Mouse (Mus musculus) liver, embryonic 15.5 days (tissue): ENCODE results near the gene Catsper3. TPM values are rescaled to one million over a fixed set of nuclear protein-coding genes. Genes with fewer than 3 reads are reported as not detected.
A peak's percentile ranks its signal among the peaks of the same experiment; 100 is the strongest.

Source experiments
- ATAC-seq: fragments of 200-750 bp; cut with Nextera tagmentation; 2 replicates; pipeline ENCODE4 v1.8.0; 2017; ENCODE audit warnings: moderate number of reproducible peaks, mild to moderate bottlenecking, moderate library complexity; ENCODE audit not compliant: insufficient read depth
- H3K27ac ChIP-seq: fragments of 300-500 bp; sonication (generic); replicated peaks from 2 replicates; pipeline ENCODE4 v1.5.1; 2015; ENCODE audit warnings: mild to moderate bottlenecking, inconsistent platforms
- H3K27me3 ChIP-seq: fragments of 300-500 bp; sonication (generic); 2 replicates; pipeline ENCODE4 v1.6.1; 2015; ENCODE audit warnings: mild to moderate bottlenecking, inconsistent platforms
- H3K36me3 ChIP-seq: fragments of 300-500 bp; sonication (generic); replicated peaks from 2 replicates; pipeline ENCODE4 v1.6.1; 2015; ENCODE audit warnings: moderate library complexity, mild to moderate bottlenecking, inconsistent platforms
- H3K4me1 ChIP-seq: fragments of 300-500 bp; sonication (generic); replicated peaks from 2 replicates; pipeline ENCODE4 v1.6.1; 2015; ENCODE audit warnings: inconsistent platforms
- H3K4me2 ChIP-seq: fragments of 300-500 bp; sonication (generic); 2 replicates; pipeline ENCODE4 v1.6.1; 2015; ENCODE audit warnings: moderate library complexity, mild to moderate bottlenecking, inconsistent platforms
- H3K4me3 ChIP-seq: fragments of 300-500 bp; sonication (generic); replicated peaks from 2 replicates; pipeline ENCODE4 v1.5.1; 2015; ENCODE audit warnings: mild to moderate bottlenecking, inconsistent platforms
- H3K9ac ChIP-seq: fragments of 300-500 bp; sonication (generic); 2 replicates; pipeline ENCODE4 v1.6.1; 2015; ENCODE audit warnings: moderate library complexity, mild to moderate bottlenecking, inconsistent platforms
- H3K9me3 ChIP-seq: fragments of 300-500 bp; sonication (generic); replicated peaks from 2 replicates; pipeline ENCODE4 v1.6.1; 2016; ENCODE audit warnings: inconsistent platforms
- WGBS: fragments of 180-500 bp; shearing (Covaris S2); methylation state at CpG from one replicate; pipeline ENCODE4 v1.1.7; 2015; ENCODE audit warnings: mixed read lengths; ENCODE audit not compliant: insufficient replicate concordance; 5-methylcytosine and 5-hydroxymethylcytosine counted together
- polyA plus RNA-seq: library from polyadenylated mRNA; unstranded; fragments of >200 nt; fragmentation: Nextera tagmentation; extraction: Ambion mirVana; gene quantifications from 2 replicates; pipeline ENCODE4 v1.2.1, GENCODE M21; 2015

Catsper3 gene
- polyA plus RNA-seq, 1 experiment from 2014 or later: not detected

DNA sequence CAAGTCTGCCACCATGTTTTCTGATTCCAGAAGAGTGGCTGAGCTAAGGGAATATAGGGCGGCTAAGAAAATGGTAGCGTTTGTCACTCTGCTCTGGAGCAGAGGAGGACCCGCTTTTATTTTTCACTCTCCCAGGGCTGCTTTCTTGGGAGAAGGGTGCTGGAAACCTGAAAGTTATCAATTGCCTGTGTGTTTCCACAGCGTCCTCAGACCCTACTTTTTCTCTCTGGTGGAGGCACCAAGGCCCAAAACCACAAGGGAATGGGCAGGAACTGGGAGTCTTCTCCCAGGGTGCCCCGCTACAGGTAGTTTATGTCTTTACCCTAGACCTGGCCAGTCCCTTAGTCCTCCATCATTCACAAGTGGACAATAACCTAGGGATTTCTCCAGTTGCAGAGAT lies 50.3 kb downstream of the Catsper3 start:
- no peaks in the 10 kb centered on the region for H3K9me3 ChIP-seq
- H3K27ac ChIP-seq: no peak overlapping the region
- H3K4me3 ChIP-seq: no peak overlapping the region
- H3K36me3 ChIP-seq: no peaks in the 10 kb centered on the region
- no peak overlapping the region for H3K4me2 ChIP-seq
- no peak overlapping the region for H3K9ac ChIP-seq
- H3K4me1 ChIP-seq: peaks cover 10% of the 10 kb centered on the region; the same call in 1 of the 2 replicates
- ATAC-seq: no peak
- 13% methylated on average over 5 of the region's 5 CpGs for WGBS
- peaks cover 99% of the 10 kb centered on the region for H3K27me3 ChIP-seq

DNA sequence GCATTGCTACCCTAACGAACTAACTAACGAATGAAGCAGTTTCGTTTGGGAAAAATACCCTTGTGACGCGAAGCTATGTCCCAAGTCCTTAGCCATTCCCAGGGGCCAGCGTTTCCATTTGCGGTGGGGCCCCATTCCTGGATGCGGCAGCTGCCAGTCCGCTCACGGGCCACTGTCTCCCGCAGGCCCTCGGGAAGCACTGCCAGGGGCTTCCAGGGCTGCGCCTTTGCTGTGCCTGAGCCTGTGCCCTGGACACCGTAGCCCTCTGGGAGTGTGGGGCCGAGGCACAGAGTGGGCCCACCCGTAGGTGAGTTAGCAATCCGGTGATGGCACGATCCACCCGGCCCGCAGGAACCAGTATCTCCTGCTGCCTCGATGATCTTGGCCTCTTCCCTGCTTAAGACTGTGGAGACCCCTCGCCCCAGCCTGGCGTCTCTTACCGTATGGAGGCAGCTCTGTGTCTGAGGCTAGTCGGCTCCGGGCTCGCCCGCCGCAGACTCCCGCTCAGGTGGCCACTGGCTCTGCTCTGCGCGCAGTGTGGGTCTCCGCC lies 51.3 kb downstream of the Catsper3 start:
- Histone ChIP-seq H3K4me3 (no peak overlapping the region), H3K36me3 (no peaks in the 10 kb centered on the region), H3K9me3 (no peaks in the 10 kb centered on the region), H3K27me3 (peaks cover 99% of the 10 kb centered on the region), H3K9ac (no peak overlapping the region), H3K4me2 (no peak overlapping the region), H3K4me1 (0 out of 2 replicates have a peak, but pooled peaks cover 3% of the 10 kb centered on the region), H3K27ac (no peak overlapping the region)
- ATAC-seq: no peak
- 2% methylated on average over 33 of the region's 33 CpGs for WGBS

DNA sequence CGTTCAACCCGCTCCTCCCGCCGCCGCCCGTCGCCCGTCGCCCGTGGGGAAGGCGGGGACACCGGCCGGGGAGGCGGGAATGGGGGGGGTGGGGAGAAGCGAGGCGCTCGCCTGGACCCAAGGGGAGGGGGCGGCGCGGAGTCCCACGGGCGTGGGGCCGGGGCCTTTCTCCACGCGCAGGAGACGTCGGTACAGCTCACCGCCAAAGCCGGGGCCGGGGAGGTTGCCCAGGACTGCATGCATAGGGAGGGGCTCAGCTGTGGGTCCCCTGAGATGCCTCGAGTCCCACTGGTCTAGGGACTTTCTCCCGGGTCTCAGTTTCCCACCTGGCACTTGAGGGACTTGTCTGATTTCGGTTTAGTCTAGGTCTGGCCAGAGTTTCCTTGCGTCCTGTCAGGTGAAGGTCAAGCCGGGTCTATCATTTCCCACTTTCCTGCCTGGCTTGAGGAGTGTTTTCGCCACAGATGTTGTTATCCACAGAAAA lies 51.8 kb downstream of the Catsper3 start, which contains the start of gene Pitx1:
Gene Pitx1 (minus strand): TSS at position 51 of the 484 bp plus-strand sequence.
- H3K9ac ChIP-seq: no peak within 1 kb of the TSS
- H3K4me2 ChIP-seq: no peak within 1 kb of the TSS
- WGBS: 2% methylated on average over 36 of the region's 36 CpGs
- ATAC-seq: no peak
- peaks cover 99% of the 10 kb centered on the region for H3K27me3 ChIP-seq
- H3K27ac ChIP-seq: no peak within 1 kb of the TSS
- no peak within 1 kb of the TSS for H3K4me3 ChIP-seq
- no peaks in the 10 kb centered on the region for H3K9me3 ChIP-seq
- H3K4me1 ChIP-seq: no peaks in the 10 kb centered on the region
- H3K36me3 ChIP-seq: no peaks in the 10 kb centered on the region

DNA sequence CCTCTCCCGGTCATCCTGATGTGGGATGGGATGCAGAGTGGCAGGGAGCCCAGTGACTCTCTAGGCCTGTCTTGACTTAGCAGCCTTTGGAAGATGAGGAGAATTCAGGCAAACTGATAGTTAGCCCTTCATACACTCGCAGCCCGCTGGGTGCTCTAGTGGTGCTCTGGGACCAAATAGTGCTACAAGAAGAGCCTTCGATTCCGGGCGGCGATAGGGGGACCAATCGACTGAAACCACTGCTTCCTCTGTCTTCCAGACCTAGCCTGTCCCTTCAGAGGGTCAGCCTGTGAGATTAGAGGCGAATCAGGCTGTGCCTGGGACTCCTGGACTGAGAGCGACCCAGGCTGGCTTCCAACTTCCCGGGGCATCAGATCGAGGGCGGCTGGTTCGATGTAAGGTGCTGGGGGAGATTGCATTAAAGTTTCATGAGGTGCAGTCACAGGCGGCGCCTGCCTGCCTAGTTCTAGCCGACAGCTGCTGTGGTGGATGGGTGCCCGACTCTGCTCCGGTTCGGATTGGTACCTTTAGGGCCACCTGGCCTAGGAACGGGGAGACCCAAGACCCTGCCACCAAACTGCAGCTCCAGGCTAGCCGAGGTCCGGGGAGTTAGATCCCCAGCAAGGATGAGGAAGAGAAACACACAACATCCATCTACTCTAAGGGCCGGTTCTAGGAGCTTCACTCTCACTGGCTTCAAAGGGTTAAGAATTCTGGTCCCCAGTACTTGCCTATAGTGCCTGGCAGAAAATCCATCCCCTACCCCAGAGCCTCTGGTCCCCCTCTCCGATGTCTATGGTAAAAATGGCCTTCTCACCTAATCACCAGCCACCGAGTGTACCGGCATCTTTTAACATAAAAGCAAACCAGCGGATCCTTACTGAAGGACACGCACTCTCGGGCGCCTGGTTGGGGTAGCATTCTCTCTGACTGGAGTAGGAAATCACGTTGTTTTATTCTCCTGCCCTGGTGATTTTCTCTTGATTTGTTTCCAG lies 52.7 kb downstream of the Catsper3 start:
- Histone ChIP-seq H3K4me2 (no peak overlapping the region), H3K4me3 (no peak overlapping the region), H3K27ac (no peak overlapping the region), H3K4me1 (no peaks in the 10 kb centered on the region), H3K27me3 (peaks cover 99% of the 10 kb centered on the region), H3K36me3 (no peaks in the 10 kb centered on the region), H3K9ac (no peak overlapping the region), H3K9me3 (no peaks in the 10 kb centered on the region)
- ATAC-seq: no peak
- WGBS: 3% methylated on average over 32 of the region's 32 CpGs

DNA sequence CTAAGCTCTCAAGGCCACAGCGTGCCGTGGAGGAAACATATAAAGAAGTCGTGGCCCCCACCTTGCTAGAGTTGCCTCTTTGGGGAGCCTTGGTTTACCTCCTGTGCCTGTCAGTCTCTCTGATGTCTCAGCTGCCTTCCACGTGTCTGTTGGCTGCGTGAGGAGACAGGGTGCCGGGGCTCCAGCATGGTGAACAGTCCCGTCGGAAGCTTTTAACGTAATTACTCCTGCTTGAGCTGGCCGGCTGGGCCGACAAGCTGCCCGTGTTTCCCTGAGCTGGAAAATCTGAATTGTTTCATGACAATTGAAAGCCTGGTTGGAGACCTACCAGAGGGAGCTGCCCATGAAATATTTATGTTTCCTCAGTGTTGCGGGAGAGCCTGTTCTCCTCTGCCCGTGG lies 55.9 kb downstream of the Catsper3 start:
- WGBS: 50% methylated on average over 14 of the region's 14 CpGs
- Histone ChIP-seq H3K4me3 (no peak overlapping the region), H3K9me3 (peaks cover 6% of the 10 kb centered on the region), H3K4me1 (no peaks in the 10 kb centered on the region), H3K9ac (no peak overlapping the region), H3K4me2 (no peak overlapping the region), H3K36me3 (no peaks in the 10 kb centered on the region), H3K27ac (no peak overlapping the region), H3K27me3 (peaks cover 80% of the 10 kb centered on the region)
- ATAC-seq: no peak

DNA sequence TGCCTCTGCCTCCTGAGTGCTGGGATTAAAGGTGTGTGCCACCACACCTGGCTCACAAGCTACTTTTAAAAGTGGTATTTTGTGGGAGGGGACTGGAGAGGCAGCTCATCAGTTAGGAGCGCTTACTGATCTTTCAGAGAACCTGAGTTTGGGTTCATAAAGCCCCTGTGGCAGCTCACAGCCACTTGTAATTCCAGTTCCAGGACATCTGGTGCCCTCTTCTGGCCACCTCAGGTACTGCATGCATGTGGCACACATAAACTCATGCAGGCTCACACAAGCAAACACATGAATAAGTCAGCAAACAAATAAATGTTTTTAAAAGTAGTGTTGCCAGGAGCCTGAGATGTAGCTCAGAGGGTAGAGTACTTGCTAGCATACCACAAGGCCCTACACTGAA lies 59.3 kb downstream of the Catsper3 start:
- Histone ChIP-seq H3K36me3 (no peaks in the 10 kb centered on the region), H3K9me3 (peaks cover 6% of the 10 kb centered on the region), H3K4me1 (0 out of 2 replicates have a peak, but pooled peaks cover 10% of the 10 kb centered on the region), H3K9ac (no peak overlapping the region), H3K4me2 (no peak overlapping the region), H3K27me3 (peaks cover 80% of the 10 kb centered on the region), H3K4me3 (no peak overlapping the region), H3K27ac (no peak overlapping the region)
- no peak for ATAC-seq
- whole genome bisulfite sequencing: 73% methylated on average over 1 of the region's 1 CpGs

DNA sequence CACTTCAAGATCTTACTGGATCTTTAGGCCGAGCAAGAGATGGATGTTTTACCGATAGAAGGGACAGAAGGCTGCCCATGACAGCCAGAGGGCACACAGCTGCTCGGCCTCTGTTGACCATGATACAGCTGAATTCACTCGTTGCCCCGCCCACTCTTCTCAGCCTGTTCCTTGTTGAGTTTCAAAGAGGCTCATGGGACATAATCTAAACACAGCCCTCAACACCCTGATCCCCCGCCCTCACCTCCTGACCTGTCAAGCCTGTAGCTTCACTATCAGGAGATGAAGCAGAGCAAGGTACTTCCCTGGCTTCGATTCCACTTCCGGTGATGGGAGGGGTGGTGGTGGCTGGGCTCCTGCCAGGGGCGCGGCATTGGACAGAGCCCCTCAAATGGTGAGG lies 63.4 kb downstream of the Catsper3 start:
- H3K36me3 ChIP-seq: no peaks in the 10 kb centered on the region
- ATAC-seq: no peak
- H3K9ac ChIP-seq: no peak overlapping the region
- no peak overlapping the region for H3K4me3 ChIP-seq
- 0 out of 2 replicates have a peak, but pooled peaks cover 10% of the 10 kb centered on the region for H3K4me1 ChIP-seq
- WGBS: 18% methylated on average over 10 of the region's 10 CpGs
- H3K9me3 ChIP-seq: peaks cover 6% of the 10 kb centered on the region
- no peak overlapping the region for H3K27ac ChIP-seq
- H3K4me2 ChIP-seq: no peak overlapping the region
- peaks cover 65% of the 10 kb centered on the region for H3K27me3 ChIP-seq

DNA sequence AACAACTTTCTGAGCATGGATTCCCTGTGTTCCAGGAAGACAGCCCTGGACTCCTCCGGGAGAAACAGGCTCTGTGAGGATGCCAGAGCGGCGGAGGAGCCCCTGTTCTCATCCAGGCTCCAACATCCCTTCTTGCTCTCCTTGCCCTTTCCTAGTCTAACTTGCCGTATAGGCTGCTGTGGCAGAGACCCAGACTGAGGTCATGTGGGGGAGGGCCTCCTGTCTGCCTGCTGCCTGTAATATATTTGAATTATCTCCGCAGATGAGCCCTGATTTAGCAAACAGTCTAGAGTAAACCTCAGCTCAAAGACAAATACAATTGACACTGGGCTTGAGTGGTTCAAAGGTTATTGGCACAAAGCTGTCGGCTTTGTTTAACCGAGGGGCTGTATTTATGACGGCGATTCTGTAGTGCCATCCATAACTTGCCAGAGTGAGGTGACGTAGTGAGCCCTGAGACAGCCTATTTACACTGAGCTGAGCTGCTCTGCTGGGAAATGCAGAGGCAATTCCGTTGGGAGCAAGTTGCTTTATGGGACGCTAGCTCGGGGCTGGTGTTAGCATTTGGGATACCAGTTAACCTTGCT lies 64.3 kb downstream of the Catsper3 start:
- H3K27me3 ChIP-seq: peaks cover 66% of the 10 kb centered on the region
- H3K36me3 ChIP-seq: no peaks in the 10 kb centered on the region
- H3K9me3 ChIP-seq: peaks cover 4% of the 10 kb centered on the region
- H3K4me3 ChIP-seq: no peak overlapping the region
- H3K4me2 ChIP-seq: peak overlapping the region; percentile 12; the same call in 1 of the 2 replicates
- no peak overlapping the region for H3K9ac ChIP-seq
- H3K27ac ChIP-seq: no peak overlapping the region
- 0 out of 2 replicates have a peak, but pooled peaks cover 10% of the 10 kb centered on the region for H3K4me1 ChIP-seq
- no peak for ATAC-seq
- WGBS: 29% methylated on average over 13 of the region's 13 CpGs

DNA sequence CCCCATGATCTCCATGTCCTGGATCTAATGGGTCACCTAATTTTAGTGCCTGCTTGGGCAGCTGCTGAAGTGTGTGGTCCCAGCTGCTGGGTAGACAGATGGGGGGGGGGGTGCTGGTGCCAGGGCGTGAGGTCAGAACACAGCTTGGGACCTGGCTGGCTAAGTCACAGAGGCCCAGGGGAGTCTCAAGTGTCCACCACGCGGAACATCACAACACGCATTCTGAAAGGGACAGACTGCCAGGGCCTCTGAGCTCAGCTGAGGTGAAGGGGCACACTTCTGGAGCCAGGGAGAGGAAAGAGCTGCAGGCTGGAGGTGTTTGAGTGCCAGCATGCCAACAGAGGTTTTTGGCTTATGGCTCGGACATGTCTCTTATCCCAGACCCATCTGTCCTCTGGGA lies 66.4 kb downstream of the Catsper3 start:
- no peak overlapping the region for H3K27ac ChIP-seq
- no peak overlapping the region for H3K9ac ChIP-seq
- WGBS: 65% methylated on average over 5 of the region's 5 CpGs
- H3K9me3 ChIP-seq: no peaks in the 10 kb centered on the region
- no peak overlapping the region for H3K4me3 ChIP-seq
- no peaks in the 10 kb centered on the region for H3K36me3 ChIP-seq
- no peak overlapping the region for H3K4me2 ChIP-seq
- 0 out of 2 replicates have a peak, but pooled peaks cover 10% of the 10 kb centered on the region for H3K4me1 ChIP-seq
- ATAC-seq: no peak
- peaks cover 62% of the 10 kb centered on the region for H3K27me3 ChIP-seq

DNA sequence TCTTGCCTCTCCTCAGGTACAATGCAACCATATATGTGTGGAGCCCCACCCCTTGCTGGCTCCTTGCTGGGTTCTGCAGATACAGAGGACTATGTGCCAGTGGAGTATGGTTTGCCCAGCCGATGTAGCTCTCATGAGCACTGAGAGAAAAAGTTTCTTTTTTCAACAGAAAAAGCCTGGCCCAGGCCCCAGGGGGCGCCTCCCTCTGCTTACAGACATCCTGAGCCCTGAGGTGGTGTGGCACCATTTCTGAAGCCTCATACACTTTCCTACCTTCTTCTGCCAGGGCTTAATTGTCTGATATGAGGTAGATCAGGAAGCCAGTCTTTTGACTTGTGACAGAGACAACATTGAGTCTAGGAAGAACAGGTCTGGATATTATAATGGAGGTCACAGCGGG lies 67.8 kb downstream of the Catsper3 start:
- Histone ChIP-seq H3K4me1 (0 out of 2 replicates have a peak, but pooled peaks cover 10% of the 10 kb centered on the region), H3K27ac (no peak overlapping the region), H3K4me3 (no peak overlapping the region), H3K36me3 (no peaks in the 10 kb centered on the region), H3K27me3 (peaks cover 57% of the 10 kb centered on the region), H3K4me2 (no peak overlapping the region), H3K9me3 (no peaks in the 10 kb centered on the region), H3K9ac (no peak overlapping the region)
- no peak for ATAC-seq
- 55% methylated on average over 3 of the region's 3 CpGs for WGBS

DNA sequence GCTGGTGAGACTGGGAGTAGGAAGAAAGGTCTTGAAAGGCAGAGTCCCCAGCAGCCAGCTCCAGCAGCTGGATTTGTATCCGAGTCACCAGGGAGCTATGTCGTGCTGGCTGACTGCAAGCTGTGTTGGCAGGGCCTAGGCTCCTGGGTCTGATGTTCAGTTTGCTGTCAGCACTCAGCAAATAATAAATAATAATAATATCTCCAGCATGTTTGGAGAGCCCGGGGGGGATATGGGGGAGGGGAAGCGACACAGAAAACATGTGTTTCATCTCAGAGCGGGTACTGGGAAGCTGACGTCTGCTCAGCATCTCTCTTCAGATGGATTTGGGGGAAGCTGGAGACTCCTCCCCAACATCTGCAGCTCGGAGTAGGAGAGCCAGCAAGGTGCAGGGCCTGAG lies 71.4 kb downstream of the Catsper3 start:
- no peak for ATAC-seq
- Histone ChIP-seq H3K4me2 (no peak overlapping the region), H3K4me3 (no peak overlapping the region), H3K27me3 (peaks cover 43% of the 10 kb centered on the region), H3K27ac (no peak overlapping the region), H3K9me3 (no peaks in the 10 kb centered on the region), H3K36me3 (no peaks in the 10 kb centered on the region), H3K4me1 (no peaks in the 10 kb centered on the region), H3K9ac (no peak overlapping the region)
- WGBS: 53% methylated on average over 7 of the region's 7 CpGs
